Mouse (Mus musculus) CH12F3 (cell line): Measurements from ENCODE around the gene Stard3.
"Not testable (repeated sequence)": the region's sequence is repeated elsewhere in the genome, so short reads cannot be mapped to it uniquely, and the experiment has no call there.

Experiments
- in situ Hi-C: fragments of 300-500 bp; cut with MboI; formaldehyde crosslinking; loops from 2 replicates; pipeline ENCODE4 v1.14.3; 2020; ENCODE audit warnings: low sequenced_read_pairs

The Stard3 gene

DNA sequence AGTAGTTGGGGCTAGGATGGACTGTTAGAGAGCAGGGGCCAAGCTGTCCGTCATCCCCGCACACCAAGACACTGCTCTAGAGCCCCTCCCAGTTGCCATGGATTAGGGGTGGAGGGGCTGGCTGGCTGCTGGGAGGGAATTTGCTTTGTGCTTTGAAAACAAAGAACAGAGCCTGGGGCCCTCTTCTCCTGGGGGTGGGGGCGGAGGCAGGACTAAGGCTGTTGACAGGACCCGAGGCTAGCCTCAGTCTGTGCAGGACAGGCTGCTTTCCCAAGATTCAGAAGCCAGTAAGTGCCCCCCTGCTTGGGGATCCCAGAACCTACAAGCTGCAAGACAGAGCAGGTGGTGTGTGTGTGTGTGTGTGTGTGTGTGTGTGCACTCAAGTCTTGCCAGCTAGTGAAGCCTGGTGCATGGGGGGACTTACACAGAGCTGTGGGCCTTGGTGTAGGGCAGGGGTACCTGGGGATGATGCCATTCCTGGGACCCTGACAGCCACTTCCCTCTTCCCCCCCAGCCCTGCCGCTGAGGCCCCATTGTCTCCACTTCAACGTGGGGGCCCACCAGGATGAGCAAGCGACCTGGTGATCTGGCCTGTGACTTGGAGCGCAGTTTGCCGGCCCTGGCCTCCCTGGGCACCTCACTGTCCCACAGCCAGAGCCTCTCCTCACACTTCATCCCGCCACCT lies 13.5 kb downstream of the Stard3 start:
- in situ Hi-C loops: no loop called here

- in situ Hi-C loops: no loop called here
Measured at GRCm38 (mm10) chr11:98372406-98372805, 14.2 kb downstream of the Stard3 start.

GRCm38 (mm10) chr11:98373244-98373643 lies 15.1 kb downstream of the Stard3 start:
- in situ Hi-C loops: no loop called here

GRCm38 (mm10) chr11:98374266-98374665 lies 16.1 kb downstream of the Stard3 start:
- in situ Hi-C loops: no loop called here

GRCm38 (mm10) chr11:98376756-98377155 lies 18.6 kb downstream of the Stard3 start:
- in situ Hi-C loops: no loop called here

GRCm38 (mm10) chr11:98377787-98378186 lies 19.6 kb downstream of the Stard3 start:
- in situ Hi-C loops: no loop called here

GRCm38 (mm10) chr11:98379379-98379778 lies 21.2 kb downstream of the Stard3 start:
- in situ Hi-C loops: no loop called here

DNA sequence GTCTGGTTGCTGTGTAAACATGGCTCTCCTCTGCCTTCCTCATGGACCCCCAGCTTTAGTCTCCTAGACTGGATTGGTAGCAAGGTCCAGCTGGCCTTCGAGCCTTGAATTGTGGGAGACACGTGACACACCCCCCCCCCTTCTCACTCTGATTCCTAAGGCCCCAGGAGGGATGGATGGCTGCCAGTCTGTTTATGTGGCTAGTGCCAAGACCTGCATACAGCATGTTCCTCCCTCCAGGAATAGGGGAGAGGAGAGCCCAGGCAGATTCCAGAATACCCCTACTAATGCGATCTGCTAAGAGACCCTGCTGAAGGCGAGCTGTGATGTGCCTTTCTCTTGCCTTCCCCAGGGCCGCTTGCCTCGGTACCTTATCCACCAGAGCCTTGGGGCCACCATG lies 21.9 kb downstream of the Stard3 start:
- in situ Hi-C loops: no loop called here

- in situ Hi-C loops: no loop called here
Measured at GRCm38 (mm10) chr11:98381651-98382050, 23.5 kb downstream of the Stard3 start.

GRCm38 (mm10) chr11:98382405-98382804 lies 24.2 kb downstream of the Stard3 start:
- in situ Hi-C loops: not testable (repeated sequence)

DNA sequence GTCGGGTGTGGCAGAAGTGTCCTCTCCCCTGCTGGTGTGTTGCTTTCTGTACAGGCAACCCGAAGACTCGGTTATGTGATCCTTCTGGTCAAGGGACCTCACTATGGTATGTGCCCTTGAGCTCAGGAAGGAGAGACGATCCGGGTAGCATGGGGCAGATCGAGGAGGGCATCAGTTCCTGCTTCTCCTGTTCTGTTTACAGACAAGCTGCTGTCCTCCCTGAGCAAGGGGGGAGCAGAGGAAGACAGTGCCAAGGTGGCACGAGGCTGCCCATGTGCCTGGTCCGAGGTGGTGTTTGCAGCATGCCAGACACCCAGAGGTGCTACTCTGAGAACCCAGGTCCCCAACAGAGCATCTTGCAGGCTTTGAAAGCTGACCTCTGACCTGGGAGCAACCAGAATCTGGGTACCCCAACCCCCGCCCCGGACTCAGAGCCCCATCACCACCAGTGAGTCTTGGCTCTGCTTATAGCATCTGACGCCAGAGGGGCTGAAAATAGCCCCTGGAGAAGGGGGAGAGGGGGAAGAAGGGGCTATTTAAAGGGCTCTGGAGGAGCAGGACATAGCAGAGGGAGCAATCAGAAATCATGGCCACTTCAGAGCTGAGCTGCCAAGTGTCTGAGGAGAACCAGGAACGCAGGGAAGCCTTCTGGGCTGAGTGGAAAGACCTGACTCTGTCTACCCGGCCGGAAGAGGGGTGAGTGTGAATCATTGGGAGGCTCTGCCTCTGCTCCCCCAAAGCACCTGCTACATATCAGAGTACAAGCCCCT lies 25.3 kb downstream of the Stard3 start, which contains the start of gene Tcap:
Gene Tcap, plus strand, starts transcription at position 551 of the 770 bp plus-strand sequence.
- in situ Hi-C loops: no loop called here

DNA sequence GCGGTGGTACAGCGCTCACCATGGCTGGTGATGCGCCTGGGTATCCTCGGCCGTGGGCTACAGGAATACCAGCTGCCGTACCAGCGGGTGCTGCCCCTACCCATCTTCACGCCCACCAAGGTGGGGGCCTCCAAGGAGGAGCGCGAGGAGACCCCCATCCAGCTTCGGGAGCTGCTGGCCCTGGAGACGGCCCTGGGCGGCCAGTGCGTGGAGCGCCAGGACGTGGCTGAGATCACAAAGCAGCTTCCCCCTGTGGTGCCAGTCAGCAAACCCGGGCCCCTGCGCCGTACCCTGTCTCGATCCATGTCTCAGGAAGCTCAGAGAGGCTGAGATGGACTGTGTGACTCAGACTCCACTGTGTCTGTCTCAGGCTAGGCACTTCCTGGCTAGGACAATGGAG lies 26.0 kb downstream of the Stard3 start:
- in situ Hi-C loops: no loop called here

DNA sequence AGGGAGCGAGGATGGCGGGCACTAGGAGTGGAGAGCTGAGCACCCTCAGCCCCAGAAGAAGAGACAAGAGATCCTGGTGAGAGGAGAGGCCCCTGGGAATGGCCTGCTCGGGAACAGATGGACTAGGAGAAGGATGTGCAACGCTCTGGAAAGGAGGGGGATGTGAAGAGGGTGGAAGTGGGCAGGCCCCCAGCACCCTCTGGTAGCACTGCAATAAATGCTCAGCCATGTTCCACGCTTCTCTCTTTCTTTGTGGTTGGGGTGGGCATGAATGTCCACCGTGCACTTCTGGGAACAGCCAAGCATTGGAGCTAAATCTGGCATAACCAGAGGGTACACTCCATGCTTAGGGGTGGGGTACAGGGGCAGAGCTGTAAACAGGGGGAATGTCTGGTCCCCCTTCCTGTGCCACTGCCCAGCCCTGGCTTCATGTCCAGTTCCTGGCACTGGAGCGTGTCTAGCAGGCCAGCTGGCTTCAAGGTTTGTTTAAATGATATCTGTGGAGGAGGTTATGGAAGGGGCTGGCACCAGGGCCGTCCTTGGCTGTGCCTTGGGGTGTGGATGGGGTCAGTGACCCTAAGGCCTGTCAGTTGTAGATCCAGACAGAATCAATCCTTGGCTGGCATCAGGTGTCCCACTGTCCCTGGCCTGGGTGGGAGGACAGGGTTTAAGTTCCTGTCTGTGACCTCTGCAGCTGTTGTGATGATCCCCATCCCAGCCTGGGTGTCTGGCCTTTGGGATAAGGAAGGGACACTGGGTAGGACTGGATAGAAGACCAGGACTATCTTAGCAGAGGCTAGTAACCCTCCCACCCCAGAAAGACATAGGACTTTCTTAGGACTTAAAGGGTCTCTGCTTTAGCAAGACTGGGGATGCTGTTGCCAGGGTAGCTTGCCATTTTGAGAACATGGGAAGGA lies 26.8 kb downstream of the Stard3 start:
- in situ Hi-C loops: no loop called here

- in situ Hi-C loops: no loop called here
Measured at GRCm38 (mm10) chr11:98385638-98386585, 27.7 kb downstream of the Stard3 start, which contains the start of gene Pnmt. TSS of gene Pnmt (plus strand) at chr11:98386450.

- in situ Hi-C loops: no loop called here
Measured at GRCm38 (mm10) chr11:98386596-98386995, 28.4 kb downstream of the Stard3 start.

GRCm38 (mm10) chr11:98387056-98387577 lies 28.9 kb downstream of the Stard3 start:
- in situ Hi-C loops: no loop called here

DNA sequence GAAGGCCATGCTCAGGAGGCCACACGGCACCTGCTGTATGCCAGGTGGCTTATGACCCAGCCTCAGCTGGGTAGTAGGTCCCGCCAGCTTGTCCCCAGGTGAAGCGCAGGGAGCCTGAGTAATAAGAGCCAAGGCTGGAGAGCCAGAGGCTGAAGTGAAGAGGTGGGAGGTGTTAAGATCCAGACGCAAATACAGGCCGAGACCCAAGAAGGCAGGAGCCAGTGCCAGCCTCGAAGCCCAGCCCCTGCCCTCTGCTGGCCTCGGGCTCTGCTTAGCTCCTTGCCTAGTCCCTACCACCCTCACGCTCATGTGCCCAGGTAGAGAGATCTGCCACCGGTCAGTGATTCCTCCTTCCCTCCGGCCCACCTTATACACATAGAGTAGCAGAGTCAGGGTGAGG lies 30.1 kb downstream of the Stard3 start:
- in situ Hi-C loops: no loop called here

DNA sequence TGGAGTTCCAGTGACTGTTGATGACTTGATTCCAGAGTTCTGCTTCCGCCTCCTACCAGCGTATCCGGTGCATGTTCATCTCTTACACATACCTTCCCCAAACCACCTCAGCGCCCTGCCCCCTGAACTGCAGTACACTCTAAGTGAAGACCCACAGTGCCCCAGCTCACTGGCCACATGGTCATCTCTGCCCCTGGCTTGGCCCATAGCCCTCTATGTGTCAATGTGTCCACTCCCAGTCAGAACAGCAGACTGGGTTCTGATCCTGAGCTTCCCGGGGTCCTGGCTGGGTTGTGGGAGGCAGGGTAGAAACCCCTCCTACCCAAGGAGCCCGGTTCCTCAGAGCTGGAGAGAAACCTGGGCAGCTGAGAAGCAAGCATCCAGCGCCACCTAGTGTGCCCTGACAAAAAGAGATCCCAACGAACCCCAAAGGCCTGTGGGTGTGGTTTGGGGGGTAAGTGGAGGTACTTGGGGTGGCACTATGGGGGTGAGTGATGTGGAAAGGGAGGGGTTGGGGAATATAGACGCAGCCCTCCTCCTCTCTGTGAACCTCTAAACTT lies 31.1 kb downstream of the Stard3 start:
- in situ Hi-C loops: no loop called here

DNA sequence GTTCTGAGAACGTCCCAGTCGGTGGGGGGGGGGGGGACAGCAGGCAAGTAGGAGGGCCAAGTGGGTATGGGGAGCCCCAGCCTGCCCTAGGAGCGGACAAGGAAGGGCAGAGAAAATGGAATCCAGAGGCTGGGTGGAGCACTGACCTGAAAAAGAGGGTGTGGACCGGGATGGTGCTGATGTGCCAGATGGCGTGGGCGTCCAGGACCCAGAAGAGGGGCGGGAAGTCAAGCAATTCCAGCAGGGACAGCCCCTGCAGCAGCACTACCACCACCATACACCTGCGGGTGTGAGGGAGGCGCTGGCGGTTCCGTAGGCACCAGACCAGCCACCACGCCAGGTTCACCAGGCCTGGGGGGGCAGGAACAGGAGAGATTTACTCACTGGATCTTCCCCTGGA lies 32.0 kb downstream of the Stard3 start:
- in situ Hi-C loops: no loop called here

- in situ Hi-C loops: no loop called here
Measured at GRCm38 (mm10) chr11:98392034-98392433, 33.9 kb downstream of the Stard3 start.
